Mouse (Mus musculus) C2C12 (cell line): ENCODE measurements around the gene Rpl18a. TPM values are rescaled to one million over a fixed set of nuclear protein-coding genes. Genes with fewer than 3 reads are reported as not detected.

Experiments
- H3K27me3 ChIP-seq: one replicate; pipeline ENCODE4 v1.6.1; 2011; ENCODE audit not compliant: control insufficient read depth, insufficient read depth, insufficient read length
- H3K36me3 ChIP-seq: one replicate; pipeline ENCODE4 v1.6.1; 2011; ENCODE audit not compliant: control insufficient read depth, insufficient read depth
- H3K4me3 ChIP-seq: one replicate; pipeline ENCODE4 v1.5.1; 2011; ENCODE audit warnings: mild to moderate bottlenecking, control low read depth; ENCODE audit not compliant: poor library complexity, insufficient read depth, severe bottlenecking
- H3K79me2 ChIP-seq: one replicate; pipeline ENCODE4 v1.6.1; 2011; ENCODE audit not compliant: control insufficient read depth, insufficient read depth
- H3K79me3 ChIP-seq: one replicate; pipeline ENCODE4 v1.6.1; 2011; ENCODE audit warnings: low read depth, control low read depth
- H3ac ChIP-seq: one replicate; pipeline ENCODE3; 2011; ENCODE audit warnings: low read depth; ENCODE audit not compliant: control insufficient read depth, insufficient read length
- CEBPB ChIP-seq: IDR thresholded peaks from one replicate; pipeline ENCODE4 v1.6.1; 2011; ENCODE audit warnings: low read depth, mild to moderate bottlenecking, control low read depth, moderate library complexity
- CTCF ChIP-seq: IDR thresholded peaks from one replicate; pipeline ENCODE4 v1.5.1; 2011; ENCODE audit not compliant: control insufficient read depth, insufficient read depth, insufficient read length
- FOSL1 ChIP-seq: IDR thresholded peaks from one replicate; pipeline ENCODE4 v1.8.0; 2011; ENCODE audit warnings: mild to moderate bottlenecking, low read length; ENCODE audit not compliant: poor library complexity, insufficient read depth, severe bottlenecking
- MAX ChIP-seq: IDR thresholded peaks from one replicate; pipeline ENCODE4 v1.6.1; 2011; ENCODE audit warnings: mild to moderate bottlenecking, control low read depth
- MYOD1 ChIP-seq: IDR thresholded peaks from one replicate; pipeline ENCODE4 v1.6.1; 2011; ENCODE audit warnings: low read depth; ENCODE audit not compliant: control insufficient read depth, insufficient read length
- MYOG ChIP-seq: IDR thresholded peaks from one replicate; pipeline ENCODE4 v1.6.1; 2011; ENCODE audit not compliant: control insufficient read depth, insufficient read length; ENCODE audit errors: extremely low read depth
- USF1 ChIP-seq: IDR thresholded peaks from one replicate; pipeline ENCODE4 v1.6.1; 2011; ENCODE audit warnings: low read depth, mild to moderate bottlenecking, control low read depth, moderate library complexity
- long read RNA-seq, 2 experiments: library from polyadenylated mRNA; unstranded; transcript quantifications; one replicate each; pipeline ENCODE4 v2.0.0; 2019 to 2020
- polyA plus RNA-seq: library from polyadenylated mRNA; unstranded; fragments of >200 nt; fragmentation: generic; extraction: Trizol; gene quantifications from one replicate; pipeline ENCODE4 v1.2.1, GENCODE M21; 2012; ENCODE audit warnings: missing spikeins

The Rpl18a gene
- 4,918 TPM for polyA plus RNA-seq
- long read RNA-seq, experiment 1, transcript Rpl18a-201 (5 exons, 1,260 nt) = major isoform, 1,831 of 1,991 reads
- long read RNA-seq, experiment 1, transcript Rpl18a-208 (5 exons, 576 nt) = minor isoform, 8 of 1,991 reads
- long read RNA-seq, experiment 1, transcript Rpl18a-202 (4 exons, 795 nt) = minor isoform, 5 of 1,991 reads
- long read RNA-seq, experiment 1, partial matches to known transcripts = 143 of 1,991 reads
- long read RNA-seq, experiment 1, other reads (novel, unspliced or antisense) = 3 of 1,991 reads
- long read RNA-seq, experiment 2, transcript Rpl18a-201 (5 exons, 1,260 nt) = major isoform, 434 of 586 reads
- long read RNA-seq, experiment 2, partial matches to known transcripts = 148 of 586 reads
- long read RNA-seq, experiment 2, other reads (novel, unspliced or antisense) = 3 of 586 reads

DNA sequence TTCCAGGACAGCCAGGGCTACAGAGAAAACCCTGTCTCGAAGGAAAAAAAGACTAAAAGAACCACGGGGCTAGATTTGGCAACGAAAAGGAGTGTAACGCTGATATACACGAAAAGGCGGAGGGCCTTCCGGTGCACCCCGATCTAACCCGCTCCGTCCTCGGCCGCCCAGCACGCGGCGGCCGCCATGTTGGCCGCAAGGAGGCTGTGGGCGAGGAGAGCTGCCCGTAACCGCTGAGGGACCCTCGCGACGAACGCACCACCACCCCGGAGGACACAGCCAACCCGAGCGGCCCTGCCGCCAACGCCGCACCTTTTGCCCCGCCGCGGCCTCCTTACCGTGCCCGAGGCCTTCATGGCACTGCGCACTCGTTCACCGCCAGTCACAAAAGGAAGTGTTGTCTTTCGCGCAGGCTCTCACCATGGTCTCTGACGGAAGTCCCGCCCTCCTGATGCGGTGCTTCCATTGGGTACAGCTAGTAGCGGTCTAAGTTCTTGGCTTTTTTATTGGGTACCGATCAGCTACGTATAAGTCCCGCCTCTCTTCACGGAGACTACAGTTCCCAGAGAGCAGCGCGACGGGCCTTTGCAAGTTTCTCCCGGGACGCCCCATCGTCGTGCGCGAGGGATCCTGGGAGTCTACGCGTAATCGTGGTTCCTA, at the start of gene Rpl18a:
Gene Rpl18a, minus strand, starts transcription at position 392 of the 660 bp plus-strand sequence.
- peaks cover 38% of the 10 kb centered on the region for H3K36me3 ChIP-seq
- peaks cover 27% of the 10 kb centered on the region for H3K79me2 ChIP-seq
- no peaks in the 10 kb centered on the region for H3K27me3 ChIP-seq
- peak within 1 kb of the TSS; percentile 82 for H3K4me3 ChIP-seq
- H3K79me3 ChIP-seq = peaks cover 13% of the 10 kb centered on the region
- H3ac ChIP-seq = peak within 1 kb of the TSS; percentile 100
- no peak for TF ChIP-seq USF1
- peak; percentile 95 for TF ChIP-seq MAX

DNA sequence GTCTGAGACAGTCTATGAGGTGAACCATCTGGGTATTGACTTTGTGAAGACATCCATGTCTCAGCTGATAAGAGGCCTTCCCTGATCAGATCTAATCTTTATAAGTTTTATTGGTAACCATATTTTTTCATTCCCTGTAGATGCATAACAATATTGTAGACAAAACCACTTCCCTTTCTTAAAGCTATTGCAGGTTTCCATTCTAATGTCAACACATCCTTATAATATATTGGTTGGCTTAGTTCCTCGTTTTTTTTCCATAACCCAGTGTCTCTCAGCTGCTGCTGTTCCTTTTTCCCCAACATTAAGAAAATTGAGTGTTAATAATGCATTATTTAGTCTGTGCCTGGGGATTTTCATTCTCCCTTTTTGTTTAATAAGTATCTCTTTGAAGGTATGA, 46.0 kb upstream of the Rpl18a start:
- no peak for TF ChIP-seq CTCF
- TF ChIP-seq CEBPB = no peak
- TF ChIP-seq MYOD1 = no peak
- no peak for TF ChIP-seq MAX
- no peak for TF ChIP-seq USF1
- no peak for TF ChIP-seq FOSL1
- TF ChIP-seq MYOG = no peak
- H3ac ChIP-seq = no peak overlapping the region
- no peaks in the 10 kb centered on the region for H3K79me2 ChIP-seq
- H3K79me3 ChIP-seq = no peaks in the 10 kb centered on the region
- no peak overlapping the region for H3K4me3 ChIP-seq
- peaks cover 8% of the 10 kb centered on the region for H3K27me3 ChIP-seq
- no peaks in the 10 kb centered on the region for H3K36me3 ChIP-seq

DNA sequence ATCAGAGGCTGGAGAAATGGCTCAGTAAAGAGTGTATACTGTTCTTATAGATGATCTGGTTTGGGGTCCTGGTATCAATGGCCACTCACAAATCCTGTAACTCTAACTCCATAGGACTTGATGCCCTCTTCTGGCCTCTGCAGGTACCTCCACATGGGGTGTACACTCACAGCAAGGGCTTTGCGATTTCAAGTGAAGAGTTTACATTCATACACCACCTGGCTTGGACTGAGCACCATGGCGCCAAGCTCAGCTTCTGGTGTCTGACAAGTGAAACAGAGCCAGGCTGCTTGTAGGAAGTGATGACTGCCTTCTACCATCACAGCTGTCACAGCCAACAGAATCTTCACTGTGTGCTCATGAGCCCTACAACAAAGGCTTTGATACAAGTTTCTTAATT, 44.3 kb upstream of the Rpl18a start:
- H3K36me3 ChIP-seq = no peaks in the 10 kb centered on the region
- H3K27me3 ChIP-seq = peaks cover 11% of the 10 kb centered on the region
- TF ChIP-seq USF1 = no peak
- no peak for TF ChIP-seq CEBPB
- TF ChIP-seq MYOG = no peak
- TF ChIP-seq MYOD1 = no peak
- H3K4me3 ChIP-seq = no peak overlapping the region
- H3K79me2 ChIP-seq = no peaks in the 10 kb centered on the region
- H3ac ChIP-seq = no peak overlapping the region
- H3K79me3 ChIP-seq = no peaks in the 10 kb centered on the region

DNA sequence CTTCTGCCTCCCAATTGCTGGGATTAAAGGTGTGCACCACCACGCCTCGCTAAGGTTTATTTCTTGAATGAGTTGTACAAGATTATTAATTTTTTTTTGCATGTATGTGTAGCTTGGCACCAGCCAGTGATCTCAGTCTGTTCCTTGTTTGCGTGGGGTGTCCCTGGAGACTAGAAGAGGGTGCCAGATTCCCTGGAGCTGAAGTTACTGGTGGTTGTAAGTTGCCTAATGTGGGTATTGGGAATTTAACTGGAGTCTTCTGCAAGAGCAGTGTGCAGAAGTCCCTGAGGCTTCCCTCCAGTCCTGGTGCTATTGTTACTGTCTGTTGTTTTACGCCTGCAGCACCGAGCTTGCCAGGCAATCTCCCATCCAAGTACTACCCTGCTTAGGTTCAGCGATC, 40.0 kb upstream of the Rpl18a start:
- Histone ChIP-seq H3K27me3 (peaks cover 34% of the 10 kb centered on the region), H3K79me3 (no peaks in the 10 kb centered on the region), H3K79me2 (no peaks in the 10 kb centered on the region), H3K36me3 (no peaks in the 10 kb centered on the region), H3K4me3 (no peak overlapping the region), H3ac (no peak overlapping the region)
- TF ChIP-seq MYOD1 (no peak), FOSL1 (no peak), MAX (no peak), CTCF (no peak), CEBPB (no peak)

DNA sequence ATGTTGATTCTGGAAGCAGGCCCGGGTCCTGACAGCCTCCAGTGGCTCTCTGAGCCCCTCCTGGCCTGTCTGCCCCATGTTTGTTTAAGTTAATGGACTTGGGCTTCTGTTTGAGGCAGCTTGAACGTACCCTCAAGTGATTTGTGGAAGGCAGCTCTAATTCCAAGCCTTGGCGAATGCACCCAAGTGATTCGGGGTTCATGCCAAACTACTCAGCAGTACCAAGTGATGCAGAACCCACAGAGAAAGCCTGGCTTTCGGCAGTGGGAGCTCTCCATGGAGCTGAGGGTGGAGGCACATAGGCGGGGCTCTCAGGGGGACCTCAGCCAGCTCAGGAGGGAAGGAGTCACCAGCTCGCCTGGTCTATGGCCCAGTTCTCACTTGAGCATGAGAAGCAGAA, 37.6 kb upstream of the Rpl18a start:
- TF ChIP-seq MAX (no peak), FOSL1 (no peak), MYOG (no peak), MYOD1 (no peak), CTCF (no peak), USF1 (no peak), CEBPB (no peak)

DNA sequence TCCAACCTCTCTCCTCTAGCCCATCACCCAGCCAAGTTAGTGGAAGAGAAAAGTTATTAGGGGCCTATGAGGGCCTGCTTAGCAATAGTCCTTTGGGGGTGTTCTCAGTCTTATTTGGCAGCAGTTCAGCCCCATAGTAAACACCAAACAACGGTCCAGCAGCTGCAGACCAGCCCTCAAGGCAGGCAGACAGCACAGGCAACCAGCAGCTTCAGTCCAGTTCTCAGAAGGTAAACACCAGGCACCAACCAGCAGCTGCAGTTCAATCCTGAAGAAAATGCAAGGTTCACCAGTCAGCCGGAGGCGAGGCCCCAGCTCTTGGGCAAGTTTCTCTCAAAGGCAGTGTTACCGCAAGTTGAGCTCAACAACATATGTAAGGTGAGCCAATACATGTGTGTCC, 35.8 kb upstream of the Rpl18a start:
- no peak overlapping the region for H3ac ChIP-seq
- no peaks in the 10 kb centered on the region for H3K79me3 ChIP-seq
- TF ChIP-seq CEBPB (no peak), FOSL1 (no peak), MYOG (no peak), USF1 (no peak), MAX (no peak), CTCF (no peak), MYOD1 (no peak)
- no peaks in the 10 kb centered on the region for H3K79me2 ChIP-seq
- no peaks in the 10 kb centered on the region for H3K36me3 ChIP-seq
- peaks cover 26% of the 10 kb centered on the region for H3K27me3 ChIP-seq
- no peak overlapping the region for H3K4me3 ChIP-seq

More for the DNA sequence above, 37.6 kb upstream of the Rpl18a start:
- Histone ChIP-seq H3ac (no peak overlapping the region), H3K4me3 (no peak overlapping the region), H3K36me3 (no peaks in the 10 kb centered on the region), H3K79me2 (no peaks in the 10 kb centered on the region), H3K79me3 (no peaks in the 10 kb centered on the region), H3K27me3 (peaks cover 30% of the 10 kb centered on the region)
